Mouse (Mus musculus): ENCODE results near the gene Dsn1.

Gene Dsn1

DNA sequence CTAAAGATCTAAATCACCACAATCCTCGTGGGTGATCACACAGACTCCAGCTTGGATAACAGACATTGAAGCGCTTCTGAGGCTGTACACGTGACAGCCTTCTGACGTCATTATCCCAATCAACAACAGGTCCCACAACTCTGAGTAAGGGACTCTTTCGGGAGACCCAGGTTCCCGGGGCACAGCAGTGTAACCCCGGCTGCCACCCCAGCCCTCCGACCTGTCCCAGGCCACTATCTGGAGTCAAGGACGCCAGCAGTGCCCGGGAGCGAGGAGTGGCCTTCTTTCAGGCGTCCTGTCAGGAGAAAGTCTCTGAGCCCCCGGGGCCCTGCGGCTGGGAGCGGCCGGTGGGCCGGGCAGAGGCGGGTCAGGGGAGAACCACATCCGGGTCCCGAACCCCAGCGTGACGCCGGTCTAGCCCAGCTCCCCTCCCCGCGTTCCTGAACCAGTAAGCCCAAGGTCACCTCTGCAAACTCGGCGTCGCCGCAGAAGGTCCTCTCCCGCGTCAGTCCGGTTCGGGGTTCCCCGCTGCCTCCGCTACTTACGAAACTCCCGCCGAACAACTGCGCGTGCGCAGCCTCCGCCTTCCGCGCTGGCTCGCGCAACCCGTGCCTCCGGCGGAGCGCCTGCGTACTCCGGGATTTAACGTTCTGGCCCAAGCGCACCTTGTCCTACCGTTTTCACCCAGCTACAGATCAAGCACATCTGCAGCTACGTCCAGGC, at the start of gene Dsn1:
TSS of gene Dsn1 (minus strand) at position 644 of the 723 bp plus-strand sequence.
- in situ Hi-C loops (cut with MboI, MseI), result no loop called here

DNA sequence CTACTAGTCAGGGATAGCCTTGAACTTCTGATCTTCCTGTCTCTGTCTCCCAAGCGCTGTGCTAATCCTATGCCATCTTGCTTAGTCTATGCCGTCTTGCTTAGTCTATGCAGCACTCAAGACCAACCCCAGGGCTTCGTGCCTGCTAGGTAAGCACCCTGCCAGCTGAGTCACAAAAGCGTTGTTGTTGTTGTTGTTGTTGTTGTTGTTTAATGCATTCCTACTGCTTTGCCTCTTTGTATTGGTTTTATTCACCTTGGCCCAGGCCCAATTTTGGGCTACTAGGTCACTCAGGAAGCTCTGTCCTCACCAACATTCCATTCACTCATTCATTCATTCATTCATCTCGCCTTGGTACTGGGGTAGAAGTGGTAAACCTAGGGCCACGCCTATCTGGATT, 48.8 kb upstream of the Dsn1 start:
- in situ Hi-C loops (cut with MboI, MseI), result no loop called here

DNA sequence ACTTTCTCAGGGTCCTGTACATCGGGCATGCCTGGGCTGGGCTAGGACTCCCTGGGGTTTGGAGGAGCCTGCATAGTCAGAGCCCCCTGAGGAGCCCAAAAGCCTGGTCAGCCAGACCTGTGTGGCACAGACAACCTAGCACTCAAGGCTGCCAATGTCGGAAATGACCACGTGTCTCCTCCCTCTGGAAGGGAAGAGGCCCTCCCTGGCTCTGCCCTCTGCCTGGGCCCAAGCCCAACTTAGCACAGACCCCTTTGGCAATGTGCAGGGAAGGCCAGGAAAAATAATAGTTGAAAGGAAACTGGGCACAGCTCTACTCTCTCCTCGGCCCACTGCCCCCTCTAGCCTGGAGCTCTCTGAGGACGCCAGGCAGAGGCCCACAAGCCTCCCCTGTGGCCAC, 47.9 kb upstream of the Dsn1 start:
- in situ Hi-C loops (cut with MboI, MseI), result no loop called here

DNA sequence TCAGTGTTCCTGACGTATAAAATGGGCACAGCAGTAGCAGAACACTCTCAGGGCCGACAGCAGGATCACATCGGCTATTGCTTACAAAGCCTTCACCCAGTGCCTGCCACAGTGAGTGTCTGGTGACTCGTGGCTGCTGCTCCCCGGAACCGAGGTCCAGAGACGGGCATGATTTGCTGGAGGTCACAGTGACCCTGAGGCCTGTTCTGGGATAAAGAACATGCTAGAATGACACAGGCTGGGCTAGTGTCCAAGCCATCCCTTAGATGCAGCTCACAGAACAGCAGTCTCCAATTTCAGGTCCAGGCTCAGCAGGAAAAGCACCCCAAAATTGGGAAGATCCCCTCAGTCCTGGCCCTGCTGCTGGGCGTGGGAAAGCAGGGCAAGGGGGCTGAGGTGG, 47.3 kb upstream of the Dsn1 start:
- in situ Hi-C loops (cut with MboI, MseI), result no loop called here

DNA sequence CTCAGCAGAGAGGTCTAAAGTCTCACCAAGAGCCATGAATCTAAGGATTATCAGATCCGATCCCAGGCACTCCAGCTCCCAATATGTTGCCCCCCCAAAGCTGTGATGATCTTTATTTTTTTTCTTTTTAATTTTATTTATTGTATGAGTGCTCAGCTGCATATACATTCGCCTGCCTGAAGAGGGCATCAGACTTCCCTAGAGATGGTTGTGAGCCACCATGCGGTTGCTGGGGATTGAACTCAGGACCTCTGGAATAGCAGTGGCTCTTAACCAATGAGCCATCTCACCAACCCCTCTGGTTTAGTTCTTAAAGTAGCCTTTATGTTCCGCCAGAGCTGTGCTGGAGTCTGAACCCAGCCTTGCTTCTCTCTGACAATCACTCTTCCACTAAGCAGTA, 46.8 kb upstream of the Dsn1 start:
- in situ Hi-C loops (cut with MboI, MseI), result no loop called here

DNA sequence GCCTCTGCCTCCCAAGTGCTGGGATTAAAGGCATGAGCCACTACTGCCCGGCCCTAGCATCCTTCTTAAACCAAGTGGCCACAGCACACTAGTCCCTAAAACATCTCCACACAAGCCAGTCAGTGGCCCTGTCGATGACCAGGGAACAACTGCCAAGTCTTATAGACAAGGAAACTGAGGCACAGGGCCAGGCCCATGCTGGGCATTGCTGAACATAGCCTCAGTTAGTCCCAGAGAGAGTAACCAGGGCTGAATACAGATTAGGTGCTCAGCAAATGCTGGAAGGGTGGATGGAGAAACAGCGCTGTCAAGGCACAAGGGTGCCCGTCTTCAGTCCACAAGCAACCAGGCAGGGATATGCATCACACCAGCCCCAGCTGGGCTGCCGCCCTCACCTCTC, 46.2 kb upstream of the Dsn1 start:
- in situ Hi-C loops (cut with MboI, MseI), result no loop called here

DNA sequence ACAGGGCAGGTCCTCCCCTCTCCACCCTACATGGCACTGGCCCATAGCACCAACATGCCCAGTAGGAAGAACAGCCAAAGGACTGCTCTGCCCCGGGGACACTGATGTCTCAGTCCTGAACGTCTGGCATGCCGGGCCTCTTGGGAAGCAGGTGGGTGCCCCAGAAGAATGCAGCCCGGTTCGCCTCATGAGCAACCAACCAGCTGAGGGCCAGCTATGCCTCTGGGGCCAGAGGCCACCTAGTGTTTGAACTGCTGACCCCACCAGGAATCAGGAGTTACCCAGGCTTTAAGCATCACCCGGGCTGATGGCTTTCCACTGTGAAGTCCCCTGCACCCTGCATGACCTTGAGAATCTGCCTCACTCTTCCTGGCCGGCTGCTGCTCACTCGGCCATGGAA, 45.5 kb upstream of the Dsn1 start:
- in situ Hi-C loops (cut with MboI, MseI), result no loop called here

DNA sequence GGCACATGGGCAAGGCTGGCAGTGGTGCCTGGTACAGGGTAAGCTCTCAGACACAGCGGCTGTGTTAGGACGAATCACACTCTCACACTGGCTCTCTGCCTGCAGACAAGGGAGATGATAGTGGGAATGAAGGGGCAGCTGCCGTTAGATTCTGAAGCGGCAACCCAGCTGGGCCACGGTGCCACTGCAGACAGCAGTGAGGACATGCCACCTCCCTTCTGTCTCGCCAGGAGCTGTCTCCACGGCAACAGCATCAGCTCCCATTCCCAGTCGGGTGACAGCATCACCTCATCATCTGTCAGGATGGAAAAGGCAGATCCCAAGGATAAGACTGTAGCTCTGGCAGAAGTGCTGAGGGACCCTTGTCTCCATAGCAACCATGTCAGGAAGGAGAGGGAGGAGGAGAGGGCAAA, 42.9 kb upstream of the Dsn1 start:
- in situ Hi-C loops (cut with MboI, MseI), result no loop called here

DNA sequence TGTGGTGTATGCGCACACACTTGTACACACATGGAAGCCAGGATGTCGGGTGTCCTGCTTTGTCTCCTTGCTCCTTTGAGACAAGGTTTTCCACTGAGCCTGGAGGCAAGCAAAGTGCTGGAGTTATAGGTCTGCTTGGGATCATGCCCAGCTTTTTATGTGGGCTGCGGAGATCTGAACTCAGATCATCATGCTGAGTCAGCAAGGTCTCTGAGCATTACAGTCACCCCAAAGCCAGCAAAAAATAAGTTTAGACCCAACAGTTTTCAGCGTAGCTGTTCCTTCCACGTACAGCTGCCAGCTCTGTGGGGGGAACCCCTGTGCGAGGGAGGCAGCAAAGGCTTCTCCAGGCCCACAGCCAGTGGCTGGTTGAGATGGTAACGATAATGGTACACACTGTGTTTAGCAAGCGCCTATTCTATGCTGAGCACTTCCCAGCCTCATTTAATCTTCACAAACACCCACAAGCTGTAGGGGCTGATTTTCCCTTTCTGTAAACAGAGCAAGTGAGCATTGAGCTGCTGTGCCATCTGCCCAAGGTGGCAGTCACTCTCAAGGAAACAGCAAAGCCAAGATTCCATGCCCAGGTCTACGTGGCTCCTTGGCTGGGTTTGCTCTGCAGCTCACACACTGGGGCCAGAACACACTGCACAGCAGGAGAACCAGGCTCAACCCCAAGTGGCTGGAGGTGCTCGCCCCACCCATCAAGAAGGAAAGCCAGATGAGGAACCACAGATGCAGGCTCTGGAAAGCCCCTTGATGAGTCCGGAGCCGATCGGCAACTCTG, 41.6 kb upstream of the Dsn1 start:
- in situ Hi-C loops (cut with MboI, MseI), result no loop called here

DNA sequence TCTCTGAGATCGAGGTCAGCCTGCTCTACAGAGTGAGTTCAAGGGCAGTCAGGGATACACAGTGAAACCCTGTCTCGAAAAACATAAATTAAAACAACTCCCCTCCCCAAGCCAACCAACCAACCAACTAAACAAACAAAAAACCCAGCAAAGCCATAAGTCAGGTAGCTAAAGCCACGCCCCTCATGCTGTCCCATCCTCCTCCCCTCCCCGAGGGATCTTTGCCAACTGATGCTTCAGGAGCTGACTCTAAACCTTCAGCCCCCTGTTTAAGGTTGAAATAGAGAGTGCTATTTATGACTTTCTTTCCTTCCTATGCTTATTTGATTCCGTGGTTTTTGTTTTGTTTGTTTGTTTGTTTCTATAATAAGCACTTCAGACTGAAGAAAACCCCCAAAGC, 40.0 kb upstream of the Dsn1 start:
- in situ Hi-C loops (cut with MboI, MseI), result no loop called here

DNA sequence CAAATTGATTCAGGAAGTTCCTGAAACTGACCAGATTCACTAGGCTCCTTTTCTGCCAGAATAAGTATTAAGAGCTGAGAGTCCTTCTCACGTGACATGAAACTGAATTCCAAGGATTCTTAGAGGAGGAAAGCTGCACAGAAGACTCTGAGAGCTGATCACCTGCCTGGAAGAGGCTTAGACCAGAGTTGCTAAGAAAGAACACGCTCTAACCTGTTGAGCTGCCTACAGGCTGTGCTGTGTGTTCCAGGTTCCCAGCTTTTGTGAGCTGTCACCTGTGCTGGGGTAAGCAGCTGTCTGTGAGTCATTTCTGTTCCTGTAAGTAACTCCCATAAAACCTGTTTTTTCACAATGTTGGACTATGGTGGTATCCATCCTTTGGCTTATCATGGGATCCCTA, 39.0 kb upstream of the Dsn1 start:
- in situ Hi-C loops (cut with MboI, MseI), result no loop called here

DNA sequence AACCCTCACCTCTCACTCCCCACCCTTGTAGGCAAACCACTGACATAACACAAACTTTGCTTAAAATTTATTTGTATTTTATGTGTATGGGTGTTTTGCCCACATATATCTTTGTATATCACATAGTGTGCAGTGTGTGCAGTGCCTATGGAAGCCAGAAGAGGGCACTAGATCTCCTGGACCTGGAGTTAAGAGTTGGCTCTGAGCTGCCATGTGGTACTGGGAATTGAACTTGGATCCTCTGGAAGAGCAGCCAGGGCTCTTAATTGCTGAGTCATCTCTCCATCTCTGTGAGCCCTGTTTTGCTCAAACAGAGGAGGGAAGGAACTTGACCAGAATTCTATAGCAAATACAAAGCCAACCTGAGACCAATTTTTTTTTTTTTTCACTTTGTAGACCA, 37.0 kb upstream of the Dsn1 start:
- in situ Hi-C loops (cut with MboI, MseI), result no loop called here

DNA sequence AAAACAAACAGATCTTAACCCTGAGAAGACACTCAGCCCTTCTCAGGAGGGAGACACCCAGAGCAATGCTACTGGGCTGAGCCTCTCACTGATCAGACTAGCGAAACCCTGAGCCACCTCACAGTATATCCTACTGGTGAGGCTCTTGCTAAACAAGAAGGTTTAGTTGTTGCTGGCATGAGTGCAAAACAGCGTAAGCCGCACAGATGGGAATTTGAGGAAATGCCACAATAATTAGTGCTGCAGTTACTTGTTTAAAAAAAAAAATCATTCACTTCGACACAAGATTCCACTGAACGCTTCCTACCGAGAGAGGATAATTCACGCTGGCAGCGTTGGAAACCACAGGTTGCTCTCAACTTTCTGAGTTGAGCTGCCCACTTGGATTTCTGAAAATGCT, 36.6 kb upstream of the Dsn1 start:
- in situ Hi-C loops (cut with MboI, MseI), result no loop called here

DNA sequence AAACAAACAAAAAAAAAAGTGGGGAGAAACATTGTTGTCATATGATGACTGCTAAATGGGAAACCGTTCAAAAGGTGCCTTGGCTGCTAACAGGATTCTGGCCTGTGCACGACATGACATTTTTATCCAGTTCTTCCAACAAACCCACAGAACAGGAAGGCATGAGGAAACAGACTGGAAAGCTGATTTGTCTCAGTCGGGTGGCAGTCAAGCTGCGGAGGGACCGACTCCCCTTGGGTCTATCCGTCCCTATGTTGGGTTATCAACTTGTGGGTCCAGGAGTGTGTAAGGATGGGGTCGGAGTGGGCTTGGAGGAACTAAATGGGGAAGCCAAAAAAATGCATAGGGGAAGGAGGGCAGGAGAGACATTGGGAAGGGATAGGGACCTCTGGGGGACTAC, 34.5 kb upstream of the Dsn1 start:
- in situ Hi-C loops (cut with MboI, MseI), result no loop called here

DNA sequence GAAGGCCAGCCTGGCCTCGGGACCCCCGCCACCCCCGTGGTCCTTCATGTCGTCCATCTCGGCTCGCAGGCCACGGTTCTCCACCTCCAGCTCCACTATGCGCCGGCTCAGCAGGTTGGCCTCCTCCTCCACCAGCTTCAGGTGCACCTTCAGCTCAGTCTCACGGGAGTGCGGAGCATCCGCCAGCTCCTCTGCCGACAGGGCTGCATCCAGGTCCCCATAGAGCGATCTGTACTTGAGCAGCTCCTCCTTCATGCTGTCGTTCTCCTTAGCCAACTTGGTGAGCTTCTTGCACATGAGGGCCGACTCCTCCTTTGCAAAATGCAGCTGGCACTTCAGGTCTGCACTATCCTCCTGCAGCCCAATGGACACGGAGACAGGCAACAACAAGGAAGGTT, 33.7 kb upstream of the Dsn1 start:
- in situ Hi-C loops (cut with MboI, MseI), result no loop called here

DNA sequence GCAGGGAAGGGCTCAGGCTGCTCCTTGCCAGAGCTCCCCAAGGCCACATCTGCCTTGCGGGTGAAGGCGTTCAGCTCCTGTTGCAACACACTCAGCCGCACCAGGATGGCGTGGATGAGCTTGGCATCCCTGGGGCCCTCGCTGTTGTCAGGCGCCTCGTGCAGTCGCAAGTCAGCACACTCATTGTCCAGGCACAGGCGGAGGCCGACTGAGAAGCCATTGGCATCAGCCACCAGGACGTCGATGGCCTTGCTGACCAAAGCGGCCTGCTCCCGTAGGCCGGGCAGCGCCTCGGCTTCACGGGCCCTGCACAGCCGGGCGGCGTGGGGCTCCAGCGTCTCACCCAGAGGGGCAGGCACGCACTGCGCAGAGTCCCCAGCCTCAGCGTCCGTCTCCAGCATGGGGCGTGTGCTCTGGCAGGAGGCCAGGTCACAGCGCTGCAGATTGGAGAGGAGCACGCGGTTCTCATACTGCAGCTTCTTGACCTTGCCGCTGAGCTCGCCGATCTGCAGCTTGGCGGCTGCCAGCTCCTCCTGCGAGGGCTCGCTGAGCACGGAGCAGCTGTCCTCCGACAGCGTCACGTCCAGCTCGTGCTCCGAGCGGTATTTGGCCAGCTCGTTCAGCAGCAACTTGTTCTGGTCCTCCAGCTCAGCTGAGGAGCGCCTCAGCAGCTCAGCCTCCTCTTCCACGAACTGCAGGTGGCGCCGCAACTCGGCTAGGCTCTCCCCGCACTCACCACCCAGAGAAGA, 33.1 kb upstream of the Dsn1 start:
- in situ Hi-C loops (cut with MboI, MseI), result no loop called here

DNA sequence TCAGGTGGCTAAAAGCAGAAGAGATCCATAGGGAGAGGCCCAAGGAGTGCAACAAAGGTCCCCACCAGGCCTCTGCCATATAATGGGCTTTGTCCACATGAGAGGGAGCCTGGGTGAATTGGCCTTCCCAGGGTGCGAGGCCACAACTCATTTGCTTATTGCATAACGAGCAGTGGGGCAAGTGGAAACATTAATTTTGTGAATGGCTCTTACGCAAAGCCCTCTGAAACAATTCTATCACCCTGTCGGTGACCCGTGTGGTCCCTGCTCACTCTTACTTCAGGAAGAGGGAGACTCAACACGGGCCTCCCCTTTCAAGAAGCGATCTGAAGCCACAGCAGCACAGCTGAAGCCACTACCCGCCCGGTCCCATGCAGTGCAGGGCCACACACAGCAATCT, 30.3 kb upstream of the Dsn1 start:
- in situ Hi-C loops (cut with MboI, MseI), result no loop called here

DNA sequence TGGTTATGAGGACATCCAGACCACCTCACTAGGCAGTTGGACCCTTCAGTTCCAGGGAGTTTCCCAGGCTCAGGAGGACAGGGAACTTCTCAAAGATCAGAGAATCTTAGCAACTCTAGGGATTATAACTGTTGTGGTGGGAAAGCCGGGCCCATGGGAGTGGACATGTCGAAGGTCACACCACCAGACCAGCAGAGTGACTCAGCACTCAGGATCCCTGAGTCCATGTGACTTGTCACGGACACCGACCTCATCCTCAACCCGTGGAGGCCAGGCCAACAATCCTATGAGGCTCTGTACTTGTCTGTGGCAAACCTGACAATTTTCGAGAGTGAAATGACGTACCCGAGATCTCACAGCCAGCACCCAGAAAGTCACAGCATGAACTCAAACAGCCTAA, 29.4 kb upstream of the Dsn1 start:
- in situ Hi-C loops (cut with MboI, MseI), result no loop called here

DNA sequence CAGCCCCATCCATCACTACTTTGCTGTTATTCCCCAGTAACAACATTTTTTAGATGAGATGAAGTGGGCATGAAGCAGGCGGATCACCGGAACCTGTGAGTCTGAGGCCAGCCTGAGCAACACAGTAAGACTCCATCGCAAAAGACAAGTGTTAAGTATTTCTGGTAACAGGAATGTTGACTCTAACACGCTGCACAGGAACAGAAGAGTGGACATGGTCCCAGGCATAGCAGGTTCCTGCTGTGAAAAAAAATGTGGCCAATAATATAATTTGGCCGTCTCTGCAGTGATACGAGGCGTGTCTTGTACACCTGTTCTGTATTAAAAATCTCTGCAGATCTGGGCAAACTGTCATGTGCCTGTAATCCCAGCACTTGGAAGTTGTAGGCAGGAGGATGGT, 28.4 kb upstream of the Dsn1 start:
- in situ Hi-C loops (cut with MboI, MseI), result no loop called here

DNA sequence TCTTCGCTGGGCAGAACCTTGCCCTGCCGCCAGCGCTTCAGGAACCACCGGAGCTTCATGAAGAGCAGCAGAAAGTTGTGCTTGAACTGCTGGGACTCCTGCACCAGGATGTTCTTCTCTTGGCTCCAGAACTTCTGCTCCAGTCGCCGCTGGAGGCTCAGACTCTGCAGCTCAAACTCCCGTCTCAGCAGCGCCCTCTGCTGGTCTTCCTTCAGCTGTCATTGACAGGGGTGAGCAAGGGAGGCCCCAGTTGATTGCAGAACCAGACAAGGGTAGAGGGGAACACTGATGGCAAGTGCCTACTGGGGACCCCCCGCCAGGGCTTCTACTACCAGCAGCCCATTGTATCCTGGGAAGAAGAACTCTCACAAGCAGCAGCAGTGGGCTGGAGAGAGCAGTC, 23.9 kb upstream of the Dsn1 start:
- in situ Hi-C loops (cut with MboI, MseI), result no loop called here

DNA sequence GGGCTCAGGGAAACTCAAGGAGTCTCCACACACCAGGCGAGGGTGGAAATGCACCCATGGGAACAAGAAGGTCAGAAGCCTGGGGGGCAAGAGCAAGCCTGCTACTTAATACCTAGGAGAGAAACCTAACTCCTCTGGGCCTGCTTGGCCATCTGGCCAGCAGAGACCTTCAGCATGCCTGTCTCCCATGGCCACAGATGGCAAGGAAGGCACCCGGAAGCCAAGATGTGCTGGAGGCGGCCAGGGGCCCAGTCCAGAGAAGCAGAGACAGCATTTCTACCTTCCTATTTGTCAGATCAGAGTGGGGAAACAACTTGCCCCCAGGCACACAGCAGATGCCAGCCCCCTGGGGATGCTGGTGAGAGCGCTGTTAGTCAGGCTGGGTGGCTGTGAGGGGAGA, 21.3 kb upstream of the Dsn1 start:
- in situ Hi-C loops (cut with MboI, MseI), result no loop called here

DNA sequence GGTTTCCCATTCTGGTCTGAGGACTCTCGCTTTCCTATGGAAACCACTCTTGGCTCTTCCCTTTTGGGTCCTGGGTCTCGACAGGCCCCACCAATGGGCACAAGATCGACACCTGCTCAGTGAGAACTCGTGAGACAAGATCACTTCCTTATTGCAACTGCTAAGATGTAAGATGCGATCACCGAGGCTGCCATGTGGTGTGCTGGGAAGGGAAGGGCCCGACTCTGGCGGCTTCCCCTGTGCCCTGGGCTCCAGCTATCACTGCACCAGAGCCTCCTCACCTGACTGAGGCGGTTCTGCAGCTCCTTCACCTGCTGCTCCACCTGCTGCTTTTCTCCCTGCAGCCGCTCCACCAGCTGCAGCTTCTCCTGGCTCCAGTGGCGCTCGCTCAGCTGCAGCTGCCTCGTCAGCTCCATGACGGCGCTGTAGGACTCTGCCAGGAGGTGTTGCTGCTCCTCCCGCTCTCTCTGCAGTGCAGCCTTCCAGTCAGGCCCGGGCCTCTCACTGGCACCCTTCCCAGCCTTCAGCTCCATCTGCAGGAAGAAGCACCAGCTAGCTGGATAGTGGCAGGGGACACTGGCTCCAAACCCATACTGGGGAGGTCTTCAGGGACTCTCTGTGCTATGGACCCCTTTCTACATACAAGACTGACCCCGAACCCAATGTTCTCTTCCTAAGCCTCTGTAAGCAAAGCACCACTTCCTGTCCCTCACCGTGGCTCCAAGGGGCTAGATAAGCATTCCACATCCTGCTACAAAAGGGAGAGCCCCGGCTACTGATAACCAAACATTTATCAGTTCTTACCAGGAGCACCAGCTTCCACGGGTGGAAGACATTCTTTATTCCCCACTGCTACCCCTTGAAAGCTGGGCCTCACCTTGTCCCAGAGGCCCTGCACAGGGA, 20.4 kb upstream of the Dsn1 start:
- in situ Hi-C loops (cut with MboI, MseI), result no loop called here

Measured in regulatory T cell (primary cell).